Mouse (Mus musculus): ENCODE measurements around the gene Ddx5. TPM values are rescaled to one million over a fixed set of nuclear protein-coding genes. Genes with fewer than 3 reads are reported as not detected.
"Not testable (repeated sequence)": the region's sequence is repeated elsewhere in the genome, so short reads cannot be mapped to it uniquely, and the experiment has no call there.

Gene Ddx5
- polyA plus RNA-seq, 1 experiment from 2014 or later: 426 TPM

DNA sequence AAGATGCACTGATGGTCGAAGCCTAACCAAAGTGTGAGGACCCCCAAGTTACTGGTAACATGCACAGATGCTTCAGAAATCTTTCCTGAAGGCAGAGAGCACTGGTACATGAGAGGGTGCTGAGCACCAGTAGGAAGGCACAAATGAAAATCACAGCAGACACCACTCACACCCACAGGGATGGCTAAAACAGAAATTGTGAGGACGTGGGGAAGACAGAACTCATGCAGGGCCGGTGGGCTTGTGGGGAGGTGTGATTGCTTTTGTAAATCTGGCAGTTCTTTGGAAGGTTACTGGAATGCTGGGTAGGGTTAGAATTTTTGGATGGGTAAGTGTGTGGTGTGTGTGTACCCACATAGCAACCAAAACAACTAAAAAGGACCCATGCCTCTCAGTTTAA lies 28.2 kb upstream of the Ddx5 start:
- peaks cover 12% of the 10 kb centered on the region for H3K4me1 ChIP-seq (replicated peaks)
- H3K9ac ChIP-seq (replicated peaks): no peak overlapping the region
- H3K9me3 ChIP-seq: no peaks in the 10 kb centered on the region
- no peak for ATAC-seq (ENCODE audit: insufficient number of reproducible peaks, insufficient read depth, low FRiP score, low TSS enrichment, low read depth)
- no peak overlapping the region for H3K4me2 ChIP-seq
- peaks cover 92% of the 10 kb centered on the region for H3K36me3 ChIP-seq
- no peaks in the 10 kb centered on the region for H3K27me3 ChIP-seq
- H3K4me3 ChIP-seq (replicated peaks): no peak overlapping the region
- 89% methylated on average over 3 of the region's 3 CpGs for WGBS
- no peak overlapping the region; the same call in 1 of the 2 replicates for H3K27ac ChIP-seq

DNA sequence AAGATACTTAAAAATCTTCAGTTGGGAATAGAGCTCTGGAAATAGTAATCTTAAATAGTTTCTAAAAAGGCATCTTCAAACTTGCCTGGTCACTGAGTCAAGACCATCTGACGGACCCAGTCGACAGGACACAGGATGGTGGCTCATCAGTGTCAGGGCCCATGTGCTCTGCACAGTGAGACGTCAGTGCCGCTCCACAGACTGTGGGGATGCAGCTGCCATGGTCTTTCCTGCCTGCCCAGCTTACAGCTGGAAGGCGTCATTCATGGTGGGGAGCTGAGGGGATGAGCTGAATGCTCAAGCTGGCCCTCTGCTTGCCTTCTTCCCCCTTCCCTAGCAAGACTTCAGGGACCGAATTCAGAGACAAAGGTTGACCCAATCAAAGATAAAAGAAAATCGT lies 27.3 kb upstream of the Ddx5 start:
- Histone ChIP-seq H3K9me3 (no peaks in the 10 kb centered on the region), H3K4me3 (replicated peaks) (no peak overlapping the region), H3K27ac (no peak overlapping the region), H3K4me2 (no peak overlapping the region), H3K27me3 (no peaks in the 10 kb centered on the region), H3K36me3 (peaks cover 96% of the 10 kb centered on the region), H3K9ac (replicated peaks) (no peak overlapping the region), H3K4me1 (replicated peaks) (peaks cover 12% of the 10 kb centered on the region)
- no peak for ATAC-seq (ENCODE audit: insufficient number of reproducible peaks, insufficient read depth, low FRiP score, low TSS enrichment, low read depth)
- 86% methylated on average over 7 of the region's 7 CpGs for WGBS

DNA sequence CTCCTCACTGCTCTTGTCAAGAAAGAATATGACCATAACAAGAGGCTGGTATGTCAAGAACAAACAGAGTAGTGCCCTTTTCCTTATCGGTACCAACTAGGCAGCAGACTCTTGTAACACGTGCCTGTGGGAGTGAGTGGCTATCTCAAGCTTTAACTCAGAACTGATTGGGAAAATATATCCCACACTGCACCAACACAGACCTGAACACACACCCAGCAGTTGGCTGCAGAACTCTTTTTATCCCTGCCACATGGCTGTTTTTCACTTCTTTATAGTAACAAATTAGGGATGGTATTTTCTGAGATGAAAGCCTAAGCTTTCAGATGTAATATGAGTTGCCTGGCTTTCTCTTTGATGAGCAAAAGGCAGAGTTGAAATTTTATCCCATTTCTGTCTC lies 26.8 kb upstream of the Ddx5 start:
- 86% methylated on average over 2 of the region's 2 CpGs for WGBS
- peaks cover 96% of the 10 kb centered on the region for H3K36me3 ChIP-seq
- no peak overlapping the region for H3K4me2 ChIP-seq
- no peaks in the 10 kb centered on the region for H3K27me3 ChIP-seq
- no peaks in the 10 kb centered on the region for H3K9me3 ChIP-seq
- no peak overlapping the region for H3K4me3 ChIP-seq (replicated peaks)
- H3K27ac ChIP-seq: no peak overlapping the region
- no peak overlapping the region for H3K9ac ChIP-seq (replicated peaks)
- ATAC-seq (ENCODE audit: insufficient number of reproducible peaks, insufficient read depth, low FRiP score, low TSS enrichment, low read depth): no peak
- H3K4me1 ChIP-seq (replicated peaks): peaks cover 12% of the 10 kb centered on the region

DNA sequence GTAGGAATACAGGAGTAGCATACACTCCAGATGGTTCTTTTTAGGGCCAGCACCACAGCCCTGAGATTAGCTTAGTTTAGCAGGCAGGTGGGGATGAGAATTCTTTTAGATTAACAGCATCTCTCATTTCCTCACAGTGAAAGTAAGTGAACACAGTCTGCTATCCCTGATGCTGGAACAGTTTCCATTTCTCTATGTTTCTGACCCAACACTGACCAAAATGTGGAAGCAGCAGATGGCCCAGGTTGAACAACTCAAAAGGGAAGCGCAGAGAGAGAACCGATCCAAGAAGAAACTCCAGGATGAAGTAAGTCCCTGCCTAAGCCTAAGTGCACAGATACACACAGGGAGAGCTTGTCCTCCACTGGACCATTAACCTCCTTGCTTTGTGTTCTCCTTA lies 26.3 kb upstream of the Ddx5 start:
- Histone ChIP-seq H3K36me3 (peaks cover 97% of the 10 kb centered on the region), H3K4me2 (no peak overlapping the region), H3K4me3 (replicated peaks) (no peak overlapping the region), H3K4me1 (replicated peaks) (peaks cover 12% of the 10 kb centered on the region), H3K9ac (replicated peaks) (no peak overlapping the region), H3K27me3 (no peaks in the 10 kb centered on the region), H3K9me3 (no peaks in the 10 kb centered on the region), H3K27ac (no peak overlapping the region; the same call in 1 of the 2 replicates)
- ATAC-seq (ENCODE audit: insufficient number of reproducible peaks, insufficient read depth, low FRiP score, low TSS enrichment, low read depth): no peak
- 97% methylated on average over 2 of the region's 2 CpGs for WGBS

DNA sequence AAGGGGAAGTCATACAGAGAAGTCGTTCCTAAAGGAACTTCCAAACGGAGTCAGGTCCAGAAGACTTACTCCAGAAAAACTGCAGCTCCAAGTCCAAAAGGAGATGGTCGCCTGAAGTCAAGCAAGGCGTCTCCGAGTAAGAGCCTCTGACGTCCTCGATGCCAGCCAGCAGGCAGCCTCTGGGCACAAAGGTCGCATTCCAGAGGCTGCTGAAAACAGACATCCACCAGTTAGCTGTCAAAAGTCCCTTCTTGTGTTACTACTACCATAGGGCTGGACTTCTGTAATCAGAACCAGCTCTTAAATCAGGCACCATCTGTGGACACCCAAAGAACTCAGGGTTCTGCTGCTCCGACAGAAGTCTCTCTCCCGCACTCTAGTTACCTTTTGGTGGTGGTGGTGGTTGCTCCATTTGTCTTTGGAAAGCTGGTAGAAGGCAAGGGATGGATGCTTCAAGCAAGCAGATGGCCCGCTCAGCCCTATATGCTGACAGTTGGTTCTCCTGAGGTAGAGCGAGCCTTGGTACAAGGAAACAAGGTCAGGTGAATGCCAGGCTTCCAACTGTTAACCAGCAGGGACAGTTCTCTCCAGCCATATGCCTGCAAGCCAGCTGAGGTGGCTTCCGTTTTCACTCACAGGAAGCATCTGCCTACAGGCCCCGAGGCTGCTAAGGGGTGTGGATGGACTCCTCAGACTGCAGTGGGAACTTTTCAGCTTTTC lies 25.8 kb upstream of the Ddx5 start:
- Histone ChIP-seq H3K9ac (replicated peaks) (no peak overlapping the region), H3K27me3 (no peaks in the 10 kb centered on the region), H3K27ac (no peak overlapping the region; the same call in 1 of the 2 replicates), H3K4me1 (replicated peaks) (peaks cover 12% of the 10 kb centered on the region), H3K9me3 (no peaks in the 10 kb centered on the region), H3K4me2 (no peak overlapping the region), H3K36me3 (peaks cover 98% of the 10 kb centered on the region), H3K4me3 (replicated peaks) (no peak overlapping the region)
- no peak for ATAC-seq (ENCODE audit: insufficient number of reproducible peaks, insufficient read depth, low FRiP score, low TSS enrichment, low read depth)
- WGBS: 78% methylated on average over 14 of the region's 14 CpGs

DNA sequence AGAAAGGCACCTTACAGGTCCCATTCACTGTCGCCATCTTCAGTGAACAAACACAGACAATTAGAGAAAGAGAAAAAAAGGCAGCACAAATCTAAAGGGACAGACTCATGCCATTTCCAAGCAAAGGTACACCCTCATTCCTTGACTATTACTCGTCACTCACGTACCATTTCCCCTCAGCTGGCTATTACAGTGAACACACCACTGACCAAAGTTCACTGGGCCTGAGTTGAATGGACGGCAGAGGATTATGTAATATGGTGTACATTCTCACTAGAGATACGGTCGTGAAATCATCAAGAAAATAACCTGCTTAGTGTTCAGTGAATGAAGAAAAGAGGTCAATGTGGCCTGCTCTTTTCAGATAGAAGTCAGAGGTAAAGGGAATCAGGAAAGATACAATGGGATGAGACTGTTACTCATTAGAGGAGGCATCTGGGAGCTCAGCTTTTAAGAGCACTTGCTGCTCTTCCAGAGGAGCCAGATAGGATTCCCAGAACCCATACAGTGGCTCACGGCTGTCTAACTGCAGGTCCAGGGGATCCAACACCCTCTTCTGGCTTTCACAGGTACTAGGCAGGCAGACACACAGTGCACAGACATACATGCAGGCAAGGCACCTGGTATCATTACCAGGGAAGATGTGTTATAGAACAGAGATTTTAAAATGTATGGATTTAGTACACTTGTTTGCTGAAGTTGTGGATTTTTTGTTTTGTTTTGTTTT lies 23.6 kb upstream of the Ddx5 start:
- Histone ChIP-seq H3K4me1 (replicated peaks) (no peaks in the 10 kb centered on the region), H3K9ac (replicated peaks) (no peak overlapping the region), H3K36me3 (peaks cover 94% of the 10 kb centered on the region), H3K4me2 (no peak overlapping the region), H3K27me3 (no peaks in the 10 kb centered on the region), H3K4me3 (replicated peaks) (no peak overlapping the region), H3K9me3 (no peaks in the 10 kb centered on the region), H3K27ac (no peak overlapping the region)
- no peak for ATAC-seq (ENCODE audit: insufficient number of reproducible peaks, insufficient read depth, low FRiP score, low TSS enrichment, low read depth)
- 90% methylated on average over 7 of the region's 7 CpGs for WGBS

DNA sequence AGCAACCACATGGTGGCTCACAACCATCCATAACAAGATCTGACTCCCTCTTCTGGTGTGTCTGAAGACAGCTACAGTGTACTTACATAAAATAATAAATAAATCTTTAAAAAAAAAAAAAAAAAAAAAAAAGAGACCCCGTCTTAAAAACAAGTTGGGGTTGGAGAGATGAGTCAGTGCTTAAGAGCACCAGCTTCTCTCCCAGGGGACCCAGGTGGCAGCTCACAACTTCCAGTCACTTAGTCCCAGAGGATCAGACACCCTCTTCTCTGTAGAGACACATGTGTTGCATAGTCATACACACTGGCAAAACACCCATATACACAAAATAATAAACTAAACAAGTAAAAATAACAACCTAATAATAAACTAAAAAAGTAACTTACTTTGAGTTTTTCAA lies 18.5 kb upstream of the Ddx5 start:
- peaks cover 81% of the 10 kb centered on the region for H3K36me3 ChIP-seq
- not testable (repeated sequence) for ATAC-seq (ENCODE audit: insufficient number of reproducible peaks, insufficient read depth, low FRiP score, low TSS enrichment, low read depth)

DNA sequence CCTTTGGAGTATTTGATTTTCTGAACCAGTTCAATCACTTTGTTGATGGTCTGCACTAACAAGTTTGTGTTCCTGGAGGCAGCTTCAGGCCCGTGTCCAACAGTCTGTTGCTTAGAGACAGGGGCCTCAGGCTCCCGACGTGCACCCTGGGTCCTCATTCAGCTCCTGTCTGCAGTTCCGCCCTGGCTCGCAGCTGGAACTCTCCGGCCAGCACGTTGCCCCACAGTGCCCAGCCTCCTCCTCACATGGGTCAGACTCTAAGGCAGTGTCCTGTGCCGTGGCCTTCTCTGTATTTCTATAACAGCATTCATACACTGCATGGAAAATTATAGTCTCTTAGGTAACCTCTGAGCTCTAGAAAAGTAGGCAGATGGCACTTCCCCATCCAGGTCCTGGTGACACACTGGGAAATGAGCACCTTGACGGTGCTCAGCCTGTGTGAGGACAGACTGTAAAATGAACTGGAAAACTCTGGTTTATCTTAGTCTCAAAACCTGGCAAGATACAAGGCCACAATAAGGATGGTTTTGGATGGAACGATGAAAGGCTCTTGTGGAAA lies 13.2 kb upstream of the Ddx5 start:
- ATAC-seq (ENCODE audit: insufficient number of reproducible peaks, insufficient read depth, low FRiP score, low TSS enrichment, low read depth): no peak
- Histone ChIP-seq H3K9me3 (0 out of 2 replicates have a peak, but pooled peaks cover 6% of the 10 kb centered on the region), H3K4me1 (replicated peaks) (no peaks in the 10 kb centered on the region), H3K36me3 (peaks cover 88% of the 10 kb centered on the region), H3K9ac (replicated peaks) (no peak overlapping the region), H3K27me3 (no peaks in the 10 kb centered on the region), H3K4me2 (no peak overlapping the region), H3K4me3 (replicated peaks) (no peak overlapping the region), H3K27ac (no peak overlapping the region)
- 90% methylated on average over 10 of the region's 10 CpGs for WGBS

More for the DNA sequence above, 18.5 kb upstream of the Ddx5 start:
- not testable (repeated sequence) for H3K9ac ChIP-seq (replicated peaks); H3K27ac ChIP-seq; H3K9me3 ChIP-seq; H3K4me3 ChIP-seq (replicated peaks); H3K4me2 ChIP-seq; H3K27me3 ChIP-seq; H3K4me1 ChIP-seq (replicated peaks)
- 90% methylated on average over 1 of the region's 1 CpGs for WGBS

DNA sequence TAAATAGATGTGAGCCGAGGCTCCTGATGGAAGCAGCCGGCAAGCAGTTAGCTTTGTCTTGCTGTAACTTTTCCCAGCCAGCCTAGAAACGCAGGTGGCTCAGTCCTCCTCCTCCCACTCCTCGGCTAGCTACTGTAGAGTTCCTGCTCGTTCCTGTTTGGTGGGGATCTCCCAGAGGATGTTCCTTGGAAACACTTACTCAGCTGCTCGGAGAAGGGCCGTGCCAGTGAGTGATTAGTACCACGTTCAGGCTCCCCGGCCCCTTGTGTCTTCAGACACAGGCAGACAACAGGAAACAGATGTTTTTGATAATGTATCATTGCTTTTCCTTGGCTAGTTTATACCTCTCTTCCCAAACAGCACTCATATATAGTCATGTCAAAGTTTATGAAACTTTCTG lies 6.7 kb upstream of the Ddx5 start:
- no peak overlapping the region for H3K9ac ChIP-seq (replicated peaks)
- H3K36me3 ChIP-seq: peaks cover 82% of the 10 kb centered on the region
- peak overlapping the region; percentile 36; the same call in 1 of the 2 replicates for H3K27ac ChIP-seq
- no peak for ATAC-seq (ENCODE audit: insufficient number of reproducible peaks, insufficient read depth, low FRiP score, low TSS enrichment, low read depth)
- 0 out of 2 replicates have a peak, but pooled peaks cover 6% of the 10 kb centered on the region for H3K9me3 ChIP-seq
- 32% methylated on average over 9 of the region's 9 CpGs for WGBS
- H3K4me2 ChIP-seq: no peak overlapping the region
- no peak overlapping the region for H3K4me3 ChIP-seq (replicated peaks)
- no peaks in the 10 kb centered on the region for H3K27me3 ChIP-seq
- no peaks in the 10 kb centered on the region; the same call in 1 of the 2 replicates for H3K4me1 ChIP-seq (replicated peaks)

DNA sequence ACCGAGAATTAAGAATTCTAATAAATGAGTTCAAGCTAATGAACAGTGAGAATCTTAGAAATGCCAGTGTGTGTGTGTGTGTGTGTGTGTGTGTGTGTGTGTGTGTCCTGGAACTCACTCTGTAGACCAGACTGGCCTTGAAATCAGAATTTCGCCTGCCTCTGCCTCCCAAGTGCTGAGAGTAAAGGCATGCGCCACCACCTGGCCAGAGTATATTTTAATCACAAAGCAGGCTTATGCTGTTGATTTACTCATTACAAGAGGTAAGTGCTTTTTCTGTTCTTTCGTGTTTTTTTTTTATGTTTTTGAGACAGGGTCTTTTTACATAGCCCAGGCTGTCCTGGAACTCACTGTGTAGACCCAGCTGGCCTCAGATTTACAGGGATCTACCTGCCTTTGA lies 4.9 kb upstream of the Ddx5 start:
- H3K4me1 ChIP-seq (replicated peaks): no peaks in the 10 kb centered on the region; the same call in 1 of the 2 replicates
- ATAC-seq (ENCODE audit: insufficient number of reproducible peaks, insufficient read depth, low FRiP score, low TSS enrichment, low read depth): no peak
- no peak overlapping the region for H3K4me2 ChIP-seq
- no peak overlapping the region for H3K4me3 ChIP-seq (replicated peaks)
- no peaks in the 10 kb centered on the region for H3K27me3 ChIP-seq
- no peak overlapping the region for H3K9ac ChIP-seq (replicated peaks)
- H3K36me3 ChIP-seq: peaks cover 64% of the 10 kb centered on the region
- H3K27ac ChIP-seq: no peak overlapping the region
- WGBS: 72% methylated on average over 4 of the region's 4 CpGs
- 0 out of 2 replicates have a peak, but pooled peaks cover 6% of the 10 kb centered on the region for H3K9me3 ChIP-seq

DNA sequence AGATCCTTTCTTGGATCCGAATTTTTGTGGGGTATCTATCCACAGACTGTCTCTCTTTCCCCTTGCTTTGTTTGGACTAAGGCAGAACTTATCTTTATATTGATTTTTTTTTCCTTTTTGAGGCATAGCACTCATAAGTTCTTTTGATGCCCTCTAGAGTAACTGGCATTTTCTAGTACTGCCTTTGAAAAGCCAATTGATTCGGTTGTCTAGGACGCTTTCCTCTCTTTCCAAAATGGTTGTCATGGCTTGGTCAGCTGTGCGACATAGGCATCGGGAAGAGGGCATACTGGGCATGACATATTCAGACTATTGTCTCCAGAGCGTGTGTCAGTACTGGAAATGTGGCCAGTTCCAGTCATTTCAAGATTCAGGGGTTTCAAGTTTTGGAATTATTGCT lies 664 bp upstream of the Ddx5 start:
- H3K36me3 ChIP-seq: peaks cover 46% of the 10 kb centered on the region
- H3K9ac ChIP-seq (replicated peaks): peak overlapping the region; percentile 100
- H3K9me3 ChIP-seq: no peaks in the 10 kb centered on the region
- peak overlapping the region; percentile 99 for H3K27ac ChIP-seq
- H3K27me3 ChIP-seq: no peaks in the 10 kb centered on the region
- no peak for ATAC-seq (ENCODE audit: insufficient number of reproducible peaks, insufficient read depth, low FRiP score, low TSS enrichment, low read depth)
- peaks cover 14% of the 10 kb centered on the region for H3K4me1 ChIP-seq (replicated peaks)
- peak overlapping the region; percentile 91 for H3K4me3 ChIP-seq (replicated peaks)
- WGBS: 0% methylated on average over 6 of the region's 6 CpGs
- peak overlapping the region; percentile 73 for H3K4me2 ChIP-seq

Data from limb, embryonic 12.5 days (tissue).